6 mouse cellular contexts compared by ENCODE assay signal in genomic region chr12:21097806-21098325, GRCm38 (mm10).
DNase-seq lines count a peak whose midpoint lies in the region; TF ChIP-seq lines count a peak whose summit lies in the region.
"Not testable (repeated sequence)": the region's sequence is repeated elsewhere in the genome, so short reads cannot be mapped to it uniquely, and the experiment has no call there.

No protein-coding gene starts in this region.

- peak; percentile 9 for DNase-seq in adipocyte (ENCODE audit: low spot score)
- DNase-seq in adrenal gland, adult 8-10 months = peak; percentile 23
- peak; percentile 22 for DNase-seq in gastrocnemius, adult 2 months
- peak; percentile 95 for DNase-seq in heart, adult 11 months
- DNase-seq in heart, adult 9 months (ENCODE audit: low spot score in 2 of 2) = peak; percentile 19 to 23
- DNase-seq in layer of hippocampus, adult 9-11 months = peak; percentile 22

- intact Hi-C loops in gastrocnemius, adult 2 months (cut with DNase I) = not testable (repeated sequence)

- H3K4me3 ChIP-seq in gastrocnemius, adult 2 months = not testable (repeated sequence)

- TF ChIP-seq CTCF in gastrocnemius, adult 2 months (IDR thresholded peaks at IDR 0.05) = not testable (repeated sequence)

- not testable (repeated sequence) for H3K27ac ChIP-seq in gastrocnemius, adult 2 months

Comparison
In these comparisons a context has a peak if more than half of its experiments do, and no peak if none do; other contexts are left out.
1. DNase-seq: peak in every context shown above with its lines; median percentile 95 in heart, adult 11 months; 23 in adrenal gland, adult 8-10 months; 22 in gastrocnemius, adult 2 months; 22 in layer of hippocampus, adult 9-11 months; 21 in heart, adult 9 months; 9 in adipocyte.